Mouse (Mus musculus) layer of hippocampus, adult 9-11 months (tissue): Measurements from ENCODE around the gene Optc.

Source experiments
- DNase-seq: peaks from one replicate; pipeline ENCODE4 v3.0.0; 2022

Optc gene

DNA sequence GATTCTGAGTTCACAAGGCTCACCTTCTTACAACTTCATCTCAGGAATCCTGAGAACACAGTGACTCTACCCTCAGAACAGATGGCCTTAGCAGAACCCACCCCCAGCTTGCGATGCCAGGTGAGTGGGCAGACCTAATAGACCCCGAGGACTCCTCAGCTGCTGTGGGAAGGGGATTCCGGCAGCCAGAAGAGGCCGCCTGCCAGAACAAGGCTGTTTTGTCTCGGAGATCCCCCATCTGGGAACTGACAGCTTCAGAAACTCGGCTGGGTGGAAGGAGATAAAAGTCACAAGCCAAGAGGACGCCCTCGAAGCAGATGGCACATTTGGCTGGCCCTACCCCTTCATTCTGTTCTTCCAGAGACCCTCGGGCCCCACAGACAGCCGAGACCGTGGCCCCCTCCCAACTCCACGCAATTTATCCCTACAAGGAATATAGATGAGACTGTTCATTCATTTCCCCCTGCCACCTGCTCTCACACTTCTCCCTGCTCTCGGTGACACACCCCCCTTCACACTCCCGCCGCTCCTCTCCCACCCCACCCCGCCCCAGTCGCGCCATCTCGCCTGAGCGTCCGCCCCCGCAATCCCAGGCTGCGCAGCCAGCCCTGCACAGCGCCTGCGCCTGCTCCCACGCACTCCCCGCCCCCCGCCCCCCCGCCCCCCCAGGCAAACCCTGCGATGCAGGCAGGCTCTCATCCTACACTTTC is at the start of gene Optc:
TSS of gene Optc (minus strand) at position 51 of the 710 bp plus-strand sequence.
- DNase-seq = peak; percentile 77

DNA sequence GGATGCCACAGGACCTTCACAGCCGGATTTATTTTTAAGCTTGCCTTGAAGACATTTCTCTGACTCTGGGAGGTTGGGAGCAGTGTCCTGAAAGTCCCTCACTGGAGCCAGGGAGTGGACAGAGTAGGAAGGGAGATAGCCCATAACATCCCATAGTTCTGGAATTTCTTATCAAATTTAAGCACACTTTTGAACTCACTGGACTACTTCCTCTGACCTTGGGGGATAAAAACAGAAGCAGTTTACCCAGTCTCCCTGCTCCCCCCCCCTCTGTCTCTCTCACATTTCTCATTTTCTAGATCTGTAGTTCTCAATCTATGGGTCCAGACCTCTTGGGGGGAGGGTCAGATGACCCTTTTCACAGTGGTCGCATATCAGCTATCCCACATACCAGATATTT is 46.2 kb upstream of the Optc start:
- no peak for DNase-seq

DNA sequence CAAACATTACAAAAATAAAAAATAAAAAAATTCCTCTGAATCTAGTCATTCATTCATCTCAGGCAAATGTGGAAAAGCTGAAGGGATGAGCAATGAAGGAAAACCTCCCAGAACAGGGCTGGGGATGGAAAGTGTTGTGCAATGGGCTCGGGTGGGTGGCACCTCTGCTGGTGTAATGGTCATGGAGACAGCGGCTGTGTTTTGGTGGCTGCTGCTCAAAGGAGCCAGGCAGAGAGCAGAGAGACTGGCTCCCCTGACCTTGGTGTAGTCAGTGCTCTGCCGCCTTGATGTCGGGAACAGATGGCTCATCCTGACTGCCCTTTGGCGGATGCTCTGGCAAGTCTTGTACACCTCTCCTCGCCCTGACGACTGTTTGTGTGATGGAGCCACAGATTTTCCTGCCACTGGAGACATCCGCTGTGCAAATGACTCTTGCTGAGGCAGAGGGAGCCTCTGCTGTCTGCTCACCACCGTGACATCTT is 45.5 kb upstream of the Optc start:
- peak; percentile 14 for DNase-seq

DNA sequence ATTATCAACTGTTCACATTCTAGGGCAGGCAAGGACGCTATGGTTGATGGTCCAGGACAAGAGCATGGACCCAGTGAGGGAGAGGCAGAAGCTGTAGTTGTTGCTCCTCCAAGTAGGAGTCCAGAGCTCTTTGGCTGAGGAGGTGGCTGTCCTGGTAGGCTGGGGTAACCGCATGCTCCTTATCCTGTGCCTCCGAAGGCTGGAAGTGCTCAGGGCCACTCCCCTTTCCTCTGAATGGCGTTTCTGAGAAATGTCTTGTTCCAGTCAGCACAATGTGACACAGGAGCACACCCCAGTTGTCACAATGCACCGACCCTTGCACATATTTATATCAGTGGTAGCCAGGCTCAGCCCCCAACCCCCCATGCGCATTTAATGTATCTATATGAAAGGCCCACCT is 43.8 kb upstream of the Optc start:
- no peak for DNase-seq

DNA sequence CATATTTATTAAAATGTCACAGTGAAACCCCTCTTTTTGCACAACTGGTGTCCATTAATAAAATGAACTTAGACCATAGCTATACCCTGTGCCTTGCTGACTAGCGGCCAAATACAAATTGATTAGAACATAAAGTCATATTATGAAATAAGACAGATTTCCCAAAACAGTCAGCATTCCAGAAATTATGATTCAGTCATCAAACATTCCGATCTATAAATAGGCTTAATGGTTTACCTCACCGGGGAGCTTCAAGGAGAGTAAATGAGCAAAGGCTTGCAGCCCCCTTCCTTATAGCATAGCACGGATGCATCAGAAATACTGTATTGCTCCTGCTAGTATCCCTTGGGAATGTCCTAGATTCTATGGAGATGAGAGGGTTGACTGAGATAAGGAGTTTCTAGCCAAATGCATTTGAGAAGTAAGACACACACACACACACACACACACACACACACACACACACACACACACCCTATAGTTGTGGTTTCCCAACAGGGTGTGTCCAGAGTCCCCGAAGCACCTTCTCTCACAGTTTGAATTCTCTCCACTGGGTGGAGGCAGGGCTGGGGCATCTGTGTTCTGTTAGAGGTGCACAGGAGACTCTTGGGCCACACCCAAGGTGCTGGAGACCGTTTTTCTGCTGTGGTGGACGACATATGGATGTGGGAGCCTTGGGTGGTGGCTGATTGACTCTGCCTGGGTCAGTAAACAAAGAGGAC is 42.4 kb upstream of the Optc start:
- DNase-seq = no peak

DNA sequence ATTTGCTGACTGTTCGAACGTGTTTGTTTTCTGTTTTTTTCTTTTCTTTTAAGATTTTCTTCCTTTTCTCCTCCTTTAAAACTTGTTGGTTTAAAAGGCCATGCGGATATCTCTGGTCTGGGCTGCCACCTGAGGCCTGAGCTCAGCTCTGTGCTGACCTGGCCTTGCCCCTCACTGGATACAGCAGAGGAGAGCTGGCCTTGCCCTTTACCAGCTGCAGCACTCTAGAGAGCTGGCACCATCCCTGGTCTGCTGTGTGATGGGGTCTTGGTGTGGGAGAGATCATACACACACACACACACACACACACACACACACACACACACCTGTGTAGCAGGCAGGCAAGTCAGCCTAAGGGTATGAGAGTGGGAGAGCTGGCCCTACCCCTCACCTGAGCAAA is 37.3 kb upstream of the Optc start:
- DNase-seq = no peak

DNA sequence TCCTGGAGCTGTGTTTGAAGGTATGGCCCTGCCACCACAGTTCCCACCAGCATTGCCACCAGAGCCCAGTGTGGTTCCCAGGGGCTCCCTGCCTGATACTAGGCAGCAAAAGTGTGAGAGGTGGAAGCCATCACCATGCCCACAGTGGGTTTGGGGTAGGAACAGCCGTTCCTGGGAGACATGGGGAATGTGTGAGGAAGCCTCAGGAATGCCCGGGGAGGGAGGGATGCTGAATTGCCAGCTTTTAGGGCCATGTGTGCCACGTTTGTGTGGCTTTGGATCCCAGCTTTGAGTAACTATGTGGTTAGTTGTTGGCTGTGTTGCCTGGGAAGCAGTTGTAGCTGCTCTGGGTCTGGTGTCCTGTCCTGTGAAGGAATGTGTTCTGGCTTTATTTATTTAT is 34.1 kb upstream of the Optc start:
- no peak for DNase-seq

DNA sequence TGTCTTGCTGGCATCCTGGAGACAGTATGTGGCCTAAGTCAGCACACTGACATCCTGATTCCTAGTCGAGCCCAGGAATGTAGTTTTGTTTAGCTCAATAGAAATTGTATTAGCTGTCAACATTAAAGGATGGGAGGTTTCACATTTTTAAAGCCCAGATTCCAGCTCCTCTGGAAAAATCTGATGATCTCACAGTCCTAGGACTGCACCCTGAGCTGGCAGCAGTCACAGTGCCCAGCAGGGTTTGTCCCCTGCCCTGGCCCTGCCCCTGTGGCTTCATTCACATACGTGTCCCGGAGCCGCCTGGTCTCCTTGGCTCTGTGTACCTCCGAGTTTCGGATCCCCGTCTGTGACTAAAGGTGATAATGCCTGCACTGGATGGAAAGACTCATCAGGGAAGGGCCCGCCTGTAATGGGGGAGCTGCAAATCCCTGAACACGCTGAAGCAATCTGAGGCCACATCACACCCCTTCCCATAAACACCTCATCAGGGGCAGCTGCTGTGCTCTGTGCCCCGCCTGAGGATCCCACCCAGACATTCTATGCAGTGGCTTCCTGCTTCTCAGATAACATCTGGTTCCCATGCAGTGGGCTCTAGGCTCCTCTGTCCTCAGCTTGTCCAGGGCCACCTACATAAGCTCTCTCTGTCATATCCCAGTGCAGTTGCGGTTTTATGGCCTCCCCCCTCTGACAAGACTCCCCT is 33.5 kb upstream of the Optc start:
- no peak for DNase-seq

DNA sequence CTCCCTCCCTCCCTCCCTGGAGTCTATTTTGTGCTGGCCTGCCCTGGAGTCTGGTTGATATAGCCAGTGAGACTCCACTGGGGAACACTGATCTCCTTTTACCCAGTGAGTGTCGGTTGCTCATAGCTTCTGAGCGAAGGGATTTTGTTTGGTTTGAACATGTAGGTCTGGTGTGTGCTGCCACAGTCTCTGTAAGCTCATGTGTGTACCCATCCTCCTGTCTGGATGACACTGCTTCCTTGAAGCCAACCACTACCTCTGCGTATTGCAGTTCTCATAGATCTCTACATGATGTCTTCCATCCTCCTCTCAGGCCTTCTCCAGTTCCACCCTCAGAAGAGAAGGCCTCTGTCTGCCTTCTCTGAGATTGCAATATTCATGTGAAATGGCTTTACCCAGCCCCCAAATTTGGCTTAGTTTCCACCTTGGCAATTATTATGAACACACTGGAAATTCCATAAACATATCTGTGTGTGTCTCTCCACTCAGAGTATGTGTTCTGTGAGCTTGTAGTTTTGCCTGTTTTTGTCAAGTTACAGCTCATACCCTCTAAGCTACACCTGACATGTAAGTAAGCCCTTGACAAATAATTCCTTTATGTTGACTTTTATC is 32.8 kb upstream of the Optc start:
- no peak for DNase-seq

DNA sequence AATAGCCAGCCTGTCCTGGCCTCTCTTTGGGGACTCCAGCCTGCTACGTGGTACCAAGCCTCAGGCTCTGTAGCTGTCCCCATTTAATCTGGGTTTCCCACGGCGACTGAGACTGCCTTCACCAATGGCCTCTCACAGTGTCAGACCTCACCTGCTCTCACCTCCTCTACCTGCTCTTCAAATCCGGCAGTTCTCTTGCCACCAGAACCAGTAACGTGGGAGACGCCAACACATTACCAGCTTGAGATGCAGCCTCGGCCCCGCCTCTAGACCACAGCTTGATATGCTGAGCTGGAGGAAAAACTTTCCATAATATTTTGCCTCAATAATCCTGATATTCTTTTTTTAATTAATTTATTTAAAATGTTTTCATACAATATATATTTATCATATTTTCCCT is 31.9 kb upstream of the Optc start:
- DNase-seq = no peak

DNA sequence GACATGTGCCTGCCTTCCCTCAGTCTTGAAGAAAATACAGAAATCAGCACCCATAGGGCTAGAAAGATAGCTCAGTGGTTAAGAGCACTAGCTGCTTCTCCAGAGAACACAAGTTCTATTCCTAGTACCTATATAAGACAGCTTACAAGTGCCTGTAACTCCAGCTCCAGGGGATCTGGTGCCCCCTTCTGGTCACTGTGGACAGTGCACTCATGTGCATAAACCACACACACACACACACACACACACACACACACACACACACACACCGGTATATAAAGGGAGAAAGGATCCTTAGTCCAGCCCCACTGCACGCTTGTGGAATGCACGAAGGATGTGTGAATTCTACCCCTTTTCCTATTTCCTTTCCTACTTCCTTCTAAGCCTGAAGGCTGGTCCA is 28.4 kb upstream of the Optc start:
- no peak for DNase-seq

DNA sequence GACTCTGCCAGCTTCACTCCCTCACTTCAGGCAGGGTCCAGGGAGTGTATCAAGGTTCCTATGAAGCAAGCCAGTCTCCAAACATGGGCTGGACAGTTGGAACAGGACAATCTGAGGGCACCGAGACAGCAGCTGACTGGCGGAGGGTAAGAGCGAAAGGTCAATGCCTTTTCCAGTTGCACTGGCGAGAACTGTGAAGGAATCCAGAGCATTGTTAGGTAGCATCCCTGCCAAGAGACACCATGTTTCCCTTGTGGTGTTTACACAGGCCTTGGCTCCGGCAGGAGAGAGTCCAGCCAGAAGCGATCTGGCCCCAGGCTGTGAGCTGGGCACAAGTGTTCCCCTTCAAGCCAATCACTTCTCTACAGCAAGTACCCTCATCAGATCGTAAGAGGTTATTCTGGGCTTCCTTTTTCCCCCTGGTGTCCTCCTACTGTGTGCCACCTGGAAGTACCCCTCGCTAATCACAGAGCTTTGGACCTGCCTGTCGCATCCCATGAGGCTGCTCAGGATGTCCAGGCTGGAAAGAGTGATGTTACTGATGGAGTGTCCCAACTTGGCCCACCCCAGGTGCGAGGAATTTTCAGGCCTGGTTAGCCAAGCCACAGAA is 26.7 kb upstream of the Optc start:
- no peak for DNase-seq

DNA sequence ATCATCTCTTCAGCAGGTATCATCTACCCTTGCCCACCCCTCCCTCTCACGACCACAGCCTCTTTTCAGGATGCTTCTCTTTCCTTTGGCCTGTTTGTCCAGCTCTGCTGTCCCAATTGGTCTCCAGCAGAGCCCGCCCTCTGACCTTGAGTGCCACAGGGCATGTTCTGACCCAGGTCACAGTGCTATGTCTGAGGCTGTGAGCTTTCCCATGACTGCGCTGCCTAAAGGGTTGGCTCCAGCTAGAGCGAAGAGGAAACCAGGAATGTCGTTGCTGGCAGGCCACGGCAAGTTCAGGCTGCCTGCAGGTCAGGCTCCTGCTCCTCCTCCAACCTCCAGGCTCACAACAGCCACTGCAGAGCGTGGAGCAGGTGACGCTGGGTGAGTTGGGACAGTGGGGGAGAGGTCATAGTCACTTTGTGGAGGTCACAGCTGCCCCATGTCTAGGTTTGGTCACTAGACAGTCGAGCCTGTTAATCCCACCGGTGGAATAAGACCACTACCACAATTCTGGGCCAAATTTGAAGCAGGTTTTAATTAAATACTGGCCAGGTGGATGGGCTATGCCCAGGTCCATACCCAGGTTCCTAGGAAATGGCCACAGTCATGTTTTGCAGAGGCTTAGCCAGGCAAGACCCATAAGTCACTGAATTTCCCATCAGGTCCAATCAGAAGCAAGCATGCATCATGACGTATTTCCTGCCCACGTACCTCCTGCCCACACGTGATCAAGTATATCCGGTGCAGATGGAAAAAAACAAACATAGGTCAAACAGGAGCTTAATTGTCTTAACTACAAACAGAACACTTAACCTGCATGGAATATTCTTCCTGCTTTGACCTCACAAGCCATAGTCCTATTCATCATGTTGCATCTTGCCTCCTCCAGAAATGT is 25.7 kb upstream of the Optc start:
- DNase-seq = no peak

DNA sequence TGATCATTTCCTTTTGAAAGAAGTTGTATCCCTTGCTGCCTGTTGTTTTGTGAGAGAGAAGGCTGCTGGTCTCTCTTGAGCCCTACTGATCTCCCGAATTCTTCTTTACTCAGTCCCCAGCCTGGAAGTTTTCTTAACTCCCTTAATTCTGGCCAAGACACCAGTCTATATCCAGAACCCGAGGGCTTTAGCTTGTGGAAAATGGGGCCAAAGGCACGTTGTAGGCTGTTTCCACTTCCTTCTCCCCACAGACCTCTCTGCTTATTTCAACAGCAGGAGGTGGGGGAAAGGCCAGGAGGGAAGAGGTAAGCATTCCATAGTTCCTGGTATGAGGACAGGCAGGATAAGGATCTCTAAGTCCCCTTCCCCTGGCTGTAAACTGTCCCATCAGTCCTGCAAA is 22.2 kb upstream of the Optc start:
- no peak for DNase-seq

DNA sequence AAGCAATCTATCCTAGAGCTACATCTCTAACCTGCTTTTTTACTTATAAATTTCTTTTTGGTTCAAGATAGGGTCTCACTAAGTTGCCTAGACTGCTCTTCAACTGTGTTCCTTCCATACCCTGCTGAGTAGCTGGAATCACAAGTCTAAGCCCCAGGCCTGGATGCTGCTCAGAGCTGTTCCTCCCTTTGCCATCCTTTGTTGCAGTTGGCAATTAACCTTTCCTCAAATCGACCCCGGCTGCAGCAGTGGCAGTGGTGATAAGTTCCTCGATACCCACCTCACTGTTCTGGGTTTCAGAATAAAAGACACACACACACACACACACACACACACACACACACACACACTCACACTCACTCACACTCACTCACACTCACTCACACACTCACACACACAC is 17.4 kb upstream of the Optc start:
- no peak for DNase-seq

DNA sequence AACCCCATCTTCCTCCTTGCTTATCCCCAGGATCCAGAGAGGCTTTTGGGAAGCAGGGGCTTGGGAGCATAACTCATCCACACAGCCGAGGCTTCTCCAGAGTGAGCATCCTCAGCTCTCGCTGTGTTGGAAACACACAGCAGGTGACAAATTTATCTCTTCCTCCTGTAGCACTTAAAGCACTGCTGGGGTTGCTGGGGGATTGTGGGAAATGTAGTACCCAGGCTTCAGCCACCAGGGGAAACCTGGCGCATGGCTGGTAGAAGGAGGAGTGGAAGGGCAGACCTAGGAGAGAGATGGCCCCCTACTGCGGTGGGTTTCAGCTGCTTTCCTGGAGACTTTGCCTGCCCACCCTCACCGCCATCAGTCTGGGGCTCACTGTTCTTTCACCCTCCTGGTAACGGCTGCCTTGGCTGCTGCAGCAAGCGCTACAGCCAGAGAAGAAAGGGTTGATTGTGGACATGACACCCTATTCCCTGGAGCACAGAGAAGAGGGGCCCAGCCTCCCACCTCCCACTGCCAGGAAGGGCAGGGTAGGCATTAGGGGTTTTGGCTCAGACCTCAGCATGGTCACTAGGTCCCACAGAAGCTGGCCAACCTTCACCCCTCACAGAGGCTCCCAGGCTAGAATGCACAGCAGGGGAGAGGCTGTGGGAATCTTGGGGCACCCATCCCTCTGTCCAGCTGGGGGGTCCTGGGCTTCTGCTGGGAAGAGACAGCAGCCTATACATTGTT is 16.5 kb upstream of the Optc start:
- DNase-seq = peak; percentile 30

DNA sequence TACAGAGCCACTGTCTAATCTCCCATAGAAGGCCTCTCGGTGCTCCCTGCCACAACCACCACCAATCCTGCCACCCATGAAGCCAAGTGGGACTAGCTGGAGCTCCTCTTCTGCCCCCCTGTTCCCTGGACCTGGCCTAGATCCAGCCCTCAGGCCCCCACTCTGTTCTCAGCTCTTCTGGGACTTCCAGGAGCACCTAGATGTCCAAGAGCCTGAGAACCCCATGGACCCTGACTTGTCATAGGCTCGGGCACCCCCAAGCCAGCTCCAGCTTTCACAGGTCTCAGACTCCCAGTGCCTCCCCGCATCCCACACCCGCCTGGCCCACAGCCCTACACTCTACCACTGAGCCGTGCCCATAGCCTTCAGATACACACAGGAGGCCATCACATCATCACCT is 15.3 kb upstream of the Optc start:
- no peak for DNase-seq

DNA sequence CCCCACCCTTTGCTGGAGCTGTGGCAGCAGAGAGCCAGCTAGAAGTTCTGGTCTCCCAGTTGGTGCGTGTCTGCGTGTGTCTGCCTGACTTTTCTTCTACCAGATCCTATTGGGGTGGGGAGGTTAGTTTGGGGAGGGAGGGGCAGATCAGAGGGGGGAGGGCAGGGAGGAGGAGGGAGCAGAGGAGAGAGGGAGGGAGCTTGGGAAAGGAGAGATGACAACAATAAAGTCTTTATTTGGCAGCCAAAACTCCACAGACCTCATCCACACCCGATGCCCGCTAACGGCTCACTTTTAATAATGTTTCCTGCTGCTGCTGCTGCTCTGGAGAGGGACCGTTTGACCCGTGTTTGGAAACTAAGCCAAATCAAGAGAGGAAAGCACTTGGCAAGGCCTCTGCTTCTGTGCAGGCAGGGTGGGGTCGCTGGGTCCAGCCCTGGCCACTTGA is 13.5 kb upstream of the Optc start, which contains the start of gene Prelp:
TSS of gene Prelp (minus strand) at position 111 of the 448 bp plus-strand sequence.
- no peak for DNase-seq

DNA sequence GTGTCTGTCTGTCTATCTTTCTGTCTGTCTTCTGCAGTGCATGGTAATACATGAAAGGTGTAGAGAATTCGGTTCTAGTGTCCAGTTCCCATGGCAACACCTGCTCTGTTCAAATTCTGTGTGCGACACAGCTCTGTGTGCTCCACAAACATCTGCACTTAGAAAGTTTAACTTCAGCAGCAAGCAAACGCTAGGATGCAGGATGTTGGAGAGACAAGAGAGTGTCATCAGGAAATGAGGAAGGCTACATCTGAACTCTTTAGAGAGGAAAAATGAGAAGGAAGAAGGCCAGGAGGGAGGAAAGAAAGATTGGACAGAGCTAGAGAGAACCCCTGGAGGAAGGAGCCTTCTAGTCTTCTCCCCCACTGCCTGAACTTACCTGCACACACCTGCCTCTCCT is 13.1 kb upstream of the Optc start:
- DNase-seq = no peak

DNA sequence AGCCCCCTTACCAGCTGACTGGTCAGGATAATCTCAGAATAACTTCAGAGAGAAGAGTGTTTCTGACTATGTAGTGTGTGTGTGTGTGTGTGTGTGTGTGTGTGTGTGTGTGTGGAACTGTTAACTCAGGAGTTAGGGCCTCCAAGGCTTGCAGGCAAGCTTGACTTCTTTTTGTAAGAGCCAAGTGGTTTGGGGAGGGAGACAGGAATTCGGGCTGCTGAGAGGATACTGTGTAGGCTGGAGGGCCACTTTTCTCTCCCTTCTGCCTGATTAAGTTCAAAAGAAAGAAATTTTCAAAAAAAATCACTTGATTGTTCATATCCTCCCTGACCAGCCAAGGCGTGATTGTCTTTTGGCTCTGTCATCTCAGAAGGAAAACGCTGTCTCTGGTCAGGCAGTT is 12.6 kb upstream of the Optc start:
- DNase-seq = no peak

DNA sequence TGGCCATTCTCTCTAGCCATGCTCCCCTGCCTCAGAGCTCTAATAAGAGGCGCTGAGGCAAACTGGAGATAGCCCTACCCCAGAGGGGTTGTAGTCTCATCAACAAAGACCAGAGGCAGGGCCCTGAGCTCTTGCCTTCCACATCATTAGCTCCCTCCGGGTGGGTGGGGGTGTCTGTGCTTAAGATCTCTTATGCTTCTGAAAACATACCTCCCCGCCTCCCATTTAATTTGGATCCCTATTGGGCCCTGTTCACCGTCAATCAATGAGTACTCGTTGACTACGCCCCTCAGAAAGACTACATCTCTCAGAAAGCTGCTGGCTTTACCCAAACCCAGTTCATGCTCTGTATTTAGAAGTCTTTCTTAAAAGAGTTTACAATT is 10.3 kb upstream of the Optc start:
- DNase-seq = no peak
